Mouse (Mus musculus): ENCODE measurements around the gene Chac1.

Gene Chac1

GRCm38 (mm10) chr2:119350555-119351486, at the start of gene Chac1:
TSS of gene Chac1 (plus strand) at chr2:119351229.
- DNase-seq (ENCODE audit: low read depth): peak; percentile 90

- no peak for DNase-seq (ENCODE audit: low read depth)
Measured at GRCm38 (mm10) chr2:119302876-119303275, 48.2 kb upstream of the Chac1 start.

- DNase-seq (ENCODE audit: low read depth): no peak
Measured at GRCm38 (mm10) chr2:119304391-119304790, 46.6 kb upstream of the Chac1 start.

GRCm38 (mm10) chr2:119304798-119305208, 46.2 kb upstream of the Chac1 start:
- no peak for DNase-seq (ENCODE audit: low read depth)

- DNase-seq (ENCODE audit: low read depth): no peak
Measured at GRCm38 (mm10) chr2:119311544-119311943, 39.5 kb upstream of the Chac1 start.

GRCm38 (mm10) chr2:119312380-119312958, 38.6 kb upstream of the Chac1 start:
- no peak for DNase-seq (ENCODE audit: low read depth)

- no peak for DNase-seq (ENCODE audit: low read depth)
Measured at GRCm38 (mm10) chr2:119313780-119314479, 37.1 kb upstream of the Chac1 start.

GRCm38 (mm10) chr2:119314742-119315310, 36.2 kb upstream of the Chac1 start:
- DNase-seq (ENCODE audit: low read depth): no peak

GRCm38 (mm10) chr2:119318043-119318710, 32.9 kb upstream of the Chac1 start:
- DNase-seq (ENCODE audit: low read depth): no peak

- DNase-seq (ENCODE audit: low read depth): no peak
Measured at GRCm38 (mm10) chr2:119320571-119320970, 30.5 kb upstream of the Chac1 start.

- DNase-seq (ENCODE audit: low read depth): no peak
Measured at GRCm38 (mm10) chr2:119321771-119322586, 29.1 kb upstream of the Chac1 start.

GRCm38 (mm10) chr2:119322587-119323300, 28.3 kb upstream of the Chac1 start:
- DNase-seq (ENCODE audit: low read depth): no peak

- no peak for DNase-seq (ENCODE audit: low read depth)
Measured at GRCm38 (mm10) chr2:119323866-119324575, 27.0 kb upstream of the Chac1 start.

- DNase-seq (ENCODE audit: low read depth): no peak
Measured at GRCm38 (mm10) chr2:119324576-119325318, 26.3 kb upstream of the Chac1 start.

- no peak for DNase-seq (ENCODE audit: low read depth)
Measured at GRCm38 (mm10) chr2:119325568-119326143, 25.4 kb upstream of the Chac1 start, which contains the start of gene Dll4. TSS of gene Dll4 (plus strand) at chr2:119325784.

- no peak for DNase-seq (ENCODE audit: low read depth)
Measured at GRCm38 (mm10) chr2:119326161-119327101, 24.6 kb upstream of the Chac1 start.

GRCm38 (mm10) chr2:119327102-119327480, 23.9 kb upstream of the Chac1 start:
- DNase-seq (ENCODE audit: low read depth): no peak

Measured in fibroblast of lung, adult 2 months (primary cell).